Mouse (Mus musculus): ENCODE measurements at regions not wholly inside any gene's neighbourhood (a gene's known extent, or its start where the extent isn't known, plus 50 kb on each side); places are given as distances from the start of the nearest gene placed in this dataset.

- no peak overlapping the region for H3K27ac ChIP-seq (replicated peaks; ENCODE audit: low read depth, low read length)
- no peak overlapping the region for H3K4me2 ChIP-seq (ENCODE audit: low read depth, severe bottlenecking)
- no peaks in the 10 kb centered on the region for H3K27me3 ChIP-seq (ENCODE audit: control insufficient read depth, insufficient read depth, low read length)
- WGBS, result 72% methylated on average over 5 of the region's 5 CpGs
- H3K9me3 ChIP-seq (ENCODE audit: control insufficient read depth, low read length), result no peaks in the 10 kb centered on the region
- no peaks in the 10 kb centered on the region for H3K36me3 ChIP-seq (ENCODE audit: control insufficient read depth, insufficient read depth, low read length)
- no peak for DNase-seq (ENCODE audit: low spot score)
- no peak overlapping the region for H3K9ac ChIP-seq (ENCODE audit: low read length)
- no peak overlapping the region for H3K4me3 ChIP-seq (ENCODE audit: low read depth, low read length)
- no peak for ATAC-seq (ENCODE audit: insufficient number of reproducible peaks, low FRiP score, low TSS enrichment, low read depth)
- H3K4me1 ChIP-seq (ENCODE audit: control insufficient read depth, insufficient read depth, low read length), result no peaks in the 10 kb centered on the region
Measured at GRCm38 (mm10) chr12:77067115-77067514, 105.1 kb upstream of the Max start.

GRCm38 (mm10) chr12:77065645-77066512, 103.9 kb upstream of the Max start:
- DNase-seq (ENCODE audit: low spot score) (no peak), ATAC-seq (ENCODE audit: insufficient number of reproducible peaks, low FRiP score, low TSS enrichment, low read depth) (no peak)
- H3K4me2 ChIP-seq (ENCODE audit: low read depth, severe bottlenecking), result no peak overlapping the region
- H3K4me3 ChIP-seq (ENCODE audit: low read depth, low read length), result no peak overlapping the region
- H3K4me1 ChIP-seq (ENCODE audit: control insufficient read depth, insufficient read depth, low read length), result no peaks in the 10 kb centered on the region
- H3K9ac ChIP-seq (ENCODE audit: low read length), result no peak overlapping the region
- H3K9me3 ChIP-seq (ENCODE audit: control insufficient read depth, low read length), result no peaks in the 10 kb centered on the region
- no peak overlapping the region for H3K27ac ChIP-seq (replicated peaks; ENCODE audit: low read depth, low read length)
- WGBS, result 60% methylated on average over 6 of the region's 6 CpGs
- H3K27me3 ChIP-seq (ENCODE audit: control insufficient read depth, insufficient read depth, low read length), result no peaks in the 10 kb centered on the region
- no peaks in the 10 kb centered on the region for H3K36me3 ChIP-seq (ENCODE audit: control insufficient read depth, insufficient read depth, low read length)

GRCm38 (mm10) chr12:77064048-77064447, 102.0 kb upstream of the Max start:
- Histone ChIP-seq H3K9me3 (ENCODE audit: control insufficient read depth, low read length) (no peaks in the 10 kb centered on the region), H3K27ac (replicated peaks; ENCODE audit: low read depth, low read length) (no peak overlapping the region), H3K9ac (ENCODE audit: low read length) (no peak overlapping the region), H3K27me3 (ENCODE audit: control insufficient read depth, insufficient read depth, low read length) (no peaks in the 10 kb centered on the region), H3K4me1 (ENCODE audit: control insufficient read depth, insufficient read depth, low read length) (no peaks in the 10 kb centered on the region), H3K36me3 (ENCODE audit: control insufficient read depth, insufficient read depth, low read length) (no peaks in the 10 kb centered on the region), H3K4me2 (ENCODE audit: low read depth, severe bottlenecking) (no peak overlapping the region), H3K4me3 (ENCODE audit: low read depth, low read length) (no peak overlapping the region)
- no peak for ATAC-seq (ENCODE audit: insufficient number of reproducible peaks, low FRiP score, low TSS enrichment, low read depth)
- WGBS, result 49% methylated on average over 4 of the region's 4 CpGs
- DNase-seq (ENCODE audit: low spot score), result no peak

GRCm38 (mm10) chr12:77061562-77061847, 99.5 kb upstream of the Max start:
- Histone ChIP-seq H3K4me1 (ENCODE audit: control insufficient read depth, insufficient read depth, low read length) (no peaks in the 10 kb centered on the region), H3K27me3 (ENCODE audit: control insufficient read depth, insufficient read depth, low read length) (no peaks in the 10 kb centered on the region), H3K9ac (ENCODE audit: low read length) (no peak overlapping the region), H3K36me3 (ENCODE audit: control insufficient read depth, insufficient read depth, low read length) (no peaks in the 10 kb centered on the region), H3K9me3 (ENCODE audit: control insufficient read depth, low read length) (no peaks in the 10 kb centered on the region), H3K4me2 (ENCODE audit: low read depth, severe bottlenecking) (no peak overlapping the region), H3K27ac (replicated peaks; ENCODE audit: low read depth, low read length) (no peak overlapping the region), H3K4me3 (ENCODE audit: low read depth, low read length) (no peak overlapping the region)
- no peak for ATAC-seq (ENCODE audit: insufficient number of reproducible peaks, low FRiP score, low TSS enrichment, low read depth)
- WGBS, result 88% methylated on average over 5 of the region's 5 CpGs
- DNase-seq (ENCODE audit: low spot score), result no peak

GRCm38 (mm10) chr12:77060766-77061561, 99.0 kb upstream of the Max start:
- DNase-seq (ENCODE audit: low spot score), result no peak
- no peak for ATAC-seq (ENCODE audit: insufficient number of reproducible peaks, low FRiP score, low TSS enrichment, low read depth)
- WGBS, result 87% methylated on average over 9 of the region's 9 CpGs
- H3K36me3 ChIP-seq (ENCODE audit: control insufficient read depth, insufficient read depth, low read length), result no peaks in the 10 kb centered on the region
- H3K27ac ChIP-seq (replicated peaks; ENCODE audit: low read depth, low read length), result no peak overlapping the region
- H3K9me3 ChIP-seq (ENCODE audit: control insufficient read depth, low read length), result no peaks in the 10 kb centered on the region
- H3K27me3 ChIP-seq (ENCODE audit: control insufficient read depth, insufficient read depth, low read length), result no peaks in the 10 kb centered on the region
- H3K4me2 ChIP-seq (ENCODE audit: low read depth, severe bottlenecking), result no peak overlapping the region
- no peak overlapping the region for H3K9ac ChIP-seq (ENCODE audit: low read length)
- H3K4me1 ChIP-seq (ENCODE audit: control insufficient read depth, insufficient read depth, low read length), result no peaks in the 10 kb centered on the region
- no peak overlapping the region for H3K4me3 ChIP-seq (ENCODE audit: low read depth, low read length)

GRCm38 (mm10) chr12:77060060-77060695, 98.2 kb upstream of the Max start:
- peak; percentile 40 for DNase-seq (ENCODE audit: low spot score)

GRCm38 (mm10) chr12:77059679-77060059, 97.7 kb upstream of the Max start:
- WGBS, result 90% methylated on average over 4 of the region's 4 CpGs
- no peak overlapping the region for H3K4me3 ChIP-seq (ENCODE audit: low read depth, low read length)
- DNase-seq (ENCODE audit: low spot score) (no peak), ATAC-seq (ENCODE audit: insufficient number of reproducible peaks, low FRiP score, low TSS enrichment, low read depth) (no peak)
- H3K4me1 ChIP-seq (ENCODE audit: control insufficient read depth, insufficient read depth, low read length), result no peaks in the 10 kb centered on the region
- H3K9ac ChIP-seq (ENCODE audit: low read length), result no peak overlapping the region
- no peaks in the 10 kb centered on the region for H3K27me3 ChIP-seq (ENCODE audit: control insufficient read depth, insufficient read depth, low read length)
- H3K27ac ChIP-seq (replicated peaks; ENCODE audit: low read depth, low read length), result no peak overlapping the region
- H3K4me2 ChIP-seq (ENCODE audit: low read depth, severe bottlenecking), result no peak overlapping the region
- H3K9me3 ChIP-seq (ENCODE audit: control insufficient read depth, low read length), result no peaks in the 10 kb centered on the region
- H3K36me3 ChIP-seq (ENCODE audit: control insufficient read depth, insufficient read depth, low read length), result no peaks in the 10 kb centered on the region

More at GRCm38 (mm10) chr12:77060060-77060695, 98.2 kb upstream of the Max start:
- WGBS, result 28% methylated on average over 16 of the region's 16 CpGs
- Histone ChIP-seq H3K9ac (ENCODE audit: low read length) (0 out of 2 replicates have a peak overlapping the region, but pooled peaks have one; percentile 7), H3K9me3 (ENCODE audit: control insufficient read depth, low read length) (no peaks in the 10 kb centered on the region), H3K27me3 (ENCODE audit: control insufficient read depth, insufficient read depth, low read length) (no peaks in the 10 kb centered on the region), H3K4me3 (ENCODE audit: low read depth, low read length) (no peak overlapping the region), H3K36me3 (ENCODE audit: control insufficient read depth, insufficient read depth, low read length) (no peaks in the 10 kb centered on the region), H3K4me1 (ENCODE audit: control insufficient read depth, insufficient read depth, low read length) (no peaks in the 10 kb centered on the region), H3K27ac (replicated peaks; ENCODE audit: low read depth, low read length) (no peak overlapping the region), H3K4me2 (ENCODE audit: low read depth, severe bottlenecking) (peak overlapping the region; percentile 12; the same call in 1 of the 2 replicates)
- 0 out of 2 replicates have a peak, but pooled peaks have one; percentile 31 for ATAC-seq (ENCODE audit: insufficient number of reproducible peaks, low FRiP score, low TSS enrichment, low read depth)

GRCm38 (mm10) chr12:77058596-77059190, 96.7 kb upstream of the Max start:
- DNase-seq (ENCODE audit: low spot score) (no peak), ATAC-seq (ENCODE audit: insufficient number of reproducible peaks, low FRiP score, low TSS enrichment, low read depth) (no peak)
- H3K9me3 ChIP-seq (ENCODE audit: control insufficient read depth, low read length), result no peaks in the 10 kb centered on the region
- 17% methylated on average over 4 of the region's 4 CpGs for WGBS
- H3K36me3 ChIP-seq (ENCODE audit: control insufficient read depth, insufficient read depth, low read length), result no peaks in the 10 kb centered on the region
- H3K4me3 ChIP-seq (ENCODE audit: low read depth, low read length), result no peak overlapping the region
- no peaks in the 10 kb centered on the region for H3K4me1 ChIP-seq (ENCODE audit: control insufficient read depth, insufficient read depth, low read length)
- H3K27me3 ChIP-seq (ENCODE audit: control insufficient read depth, insufficient read depth, low read length), result no peaks in the 10 kb centered on the region
- no peak overlapping the region for H3K4me2 ChIP-seq (ENCODE audit: low read depth, severe bottlenecking)
- H3K27ac ChIP-seq (replicated peaks; ENCODE audit: low read depth, low read length), result no peak overlapping the region
- H3K9ac ChIP-seq (ENCODE audit: low read length), result no peak overlapping the region

Measured in limb, embryonic 11.5 days (tissue).